Mouse (Mus musculus) kidney, adult 11 months (tissue): ENCODE measurements around the gene Stra6l.

Experiments used
- DNase-seq: peaks from one replicate; pipeline ENCODE4 v3.0.0; 2022

The Stra6l gene

GRCm38 (mm10) chr4:45848109-45848824, at the start of gene Stra6l:
Gene Stra6l, plus strand, starts transcription at chr4:45848664.
- DNase-seq = no peak

DNA sequence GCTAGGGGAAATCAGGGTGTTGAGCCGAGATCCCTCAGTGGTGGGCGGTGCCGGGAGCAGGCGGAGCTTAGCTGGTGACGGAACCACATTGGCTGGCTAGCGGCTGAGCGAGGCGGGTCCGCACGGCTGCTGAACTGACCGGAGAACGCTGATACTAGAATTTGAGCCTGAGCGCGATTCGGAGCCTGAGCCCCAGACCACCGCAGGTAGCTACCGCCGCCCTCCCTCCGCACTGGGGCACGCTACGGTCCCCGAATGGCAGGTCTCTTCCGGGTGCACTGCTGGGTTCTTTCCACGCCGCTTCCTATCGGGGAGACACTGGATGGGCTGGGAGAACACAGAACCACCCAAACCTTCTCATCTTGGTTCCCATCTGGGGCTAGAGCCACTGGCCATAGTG, 49.5 kb upstream of the Stra6l start, which contains the start of gene Aldh1b1:
TSS of gene Aldh1b1 (plus strand) at position 59 of the 400 bp plus-strand sequence.
- peak; percentile 62 for DNase-seq

DNA sequence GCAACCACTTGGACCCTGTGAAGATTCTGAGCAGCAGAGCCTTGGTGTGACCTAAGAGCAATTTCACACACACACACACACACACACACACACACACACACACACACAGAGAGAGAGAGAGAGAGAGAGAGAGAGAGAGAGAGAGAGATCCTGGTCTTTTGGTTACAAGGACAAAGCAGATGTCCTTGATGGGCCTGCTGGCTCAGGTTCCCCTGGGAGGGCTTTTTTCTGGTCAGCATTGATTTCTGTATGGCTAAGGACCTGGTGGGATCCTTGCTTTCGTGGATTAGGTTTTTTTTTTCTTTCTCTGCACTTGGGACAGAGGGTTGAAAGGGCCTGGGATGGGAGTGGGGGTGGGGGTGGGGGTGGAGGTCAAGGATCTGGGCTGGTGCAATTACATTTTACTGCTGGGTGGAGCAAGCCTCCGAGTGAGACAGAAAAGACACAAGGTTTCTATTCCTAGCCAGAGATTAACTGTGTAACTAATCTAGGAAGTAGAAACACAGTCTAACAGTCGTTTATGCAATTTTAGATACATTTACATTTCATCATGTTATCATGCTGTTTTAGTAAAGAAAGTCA, 48.4 kb upstream of the Stra6l start:
- DNase-seq = no peak

- no peak for DNase-seq
Measured at GRCm38 (mm10) chr4:45802900-45803299, 45.6 kb upstream of the Stra6l start.

DNA sequence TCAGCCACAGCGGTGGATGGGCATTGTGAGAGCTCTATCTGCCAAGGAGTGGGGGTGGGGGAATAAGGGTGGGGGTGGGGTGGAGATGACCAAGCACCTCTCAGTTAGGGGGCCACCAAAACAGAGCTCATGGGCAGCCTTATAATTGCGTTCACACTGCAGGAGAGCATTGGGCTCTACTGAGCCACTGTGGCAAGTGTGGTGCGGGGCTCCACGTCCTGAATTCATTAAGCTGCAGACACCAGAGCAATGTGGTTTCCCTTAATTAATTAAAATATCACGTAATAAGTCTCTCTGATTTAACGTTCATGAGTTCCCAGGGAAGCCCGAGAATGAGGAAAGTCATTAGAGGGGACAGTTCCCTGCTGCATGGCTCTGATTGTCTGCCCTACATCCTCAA, 40.4 kb upstream of the Stra6l start:
- no peak for DNase-seq

- no peak for DNase-seq
Measured at GRCm38 (mm10) chr4:45811250-45811649, 37.2 kb upstream of the Stra6l start.

DNA sequence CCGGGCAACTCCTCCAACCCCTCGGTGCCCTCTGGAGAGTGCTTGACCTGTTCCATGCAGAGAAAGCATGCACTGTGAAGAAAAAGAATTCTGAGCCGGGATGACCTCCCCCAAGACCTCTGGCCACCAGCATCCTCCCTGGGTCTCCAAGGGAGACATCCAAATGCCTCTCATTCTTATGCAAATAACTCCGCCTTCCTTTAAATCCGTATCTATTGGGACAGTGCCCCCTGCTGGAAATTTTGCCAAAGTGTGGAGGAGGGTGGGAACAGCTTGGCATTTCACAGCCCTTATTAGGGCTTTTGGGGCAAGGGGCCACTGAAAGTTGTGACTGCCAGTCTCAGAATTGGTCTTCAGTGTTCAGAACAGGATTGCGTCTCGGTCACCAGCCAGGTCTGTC, 32.9 kb upstream of the Stra6l start:
- DNase-seq = peak; percentile 28

DNA sequence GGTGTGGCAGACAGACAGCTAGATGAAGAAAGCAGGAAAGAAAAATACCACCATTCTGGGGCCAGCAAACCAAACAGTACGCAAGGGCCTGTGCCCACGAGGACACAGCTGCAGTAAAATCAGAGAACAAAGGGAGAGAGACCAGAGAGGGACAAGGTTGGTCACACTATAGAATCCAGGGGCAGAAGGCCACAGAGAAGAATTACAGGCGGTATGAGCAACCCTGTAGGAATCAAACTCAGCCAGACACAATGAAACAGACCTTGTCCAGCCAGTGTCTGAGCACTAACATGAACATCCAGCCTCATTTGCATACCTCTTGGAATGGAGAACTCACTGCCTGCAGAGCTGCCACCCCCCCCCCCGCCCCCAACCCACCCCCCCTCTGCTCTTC, 29.7 kb upstream of the Stra6l start:
- no peak for DNase-seq

- DNase-seq = no peak
Measured at GRCm38 (mm10) chr4:45819208-45819931, 29.1 kb upstream of the Stra6l start.

GRCm38 (mm10) chr4:45820074-45820830, 28.2 kb upstream of the Stra6l start:
- no peak for DNase-seq

DNA sequence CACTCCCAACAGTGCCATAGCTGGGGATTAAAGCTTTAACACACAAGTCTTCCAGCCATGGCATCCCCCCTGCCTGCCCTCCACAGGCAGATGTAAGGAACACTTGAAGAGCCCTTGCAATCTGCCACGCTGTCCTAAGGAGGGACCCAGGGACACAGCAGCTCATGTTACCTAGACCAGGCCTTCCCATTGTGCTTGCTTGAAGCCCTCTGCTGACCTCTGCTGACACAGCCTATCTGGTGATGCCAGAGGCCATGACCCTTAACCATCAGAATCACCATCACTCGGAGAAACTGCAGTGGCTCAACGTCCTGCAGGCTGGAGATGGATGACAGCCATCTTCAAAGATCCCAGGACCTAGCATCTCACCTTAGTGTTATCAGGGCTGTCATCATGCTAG, 26.5 kb upstream of the Stra6l start:
- DNase-seq = no peak

GRCm38 (mm10) chr4:45822781-45823575, 25.5 kb upstream of the Stra6l start:
- no peak for DNase-seq

DNA sequence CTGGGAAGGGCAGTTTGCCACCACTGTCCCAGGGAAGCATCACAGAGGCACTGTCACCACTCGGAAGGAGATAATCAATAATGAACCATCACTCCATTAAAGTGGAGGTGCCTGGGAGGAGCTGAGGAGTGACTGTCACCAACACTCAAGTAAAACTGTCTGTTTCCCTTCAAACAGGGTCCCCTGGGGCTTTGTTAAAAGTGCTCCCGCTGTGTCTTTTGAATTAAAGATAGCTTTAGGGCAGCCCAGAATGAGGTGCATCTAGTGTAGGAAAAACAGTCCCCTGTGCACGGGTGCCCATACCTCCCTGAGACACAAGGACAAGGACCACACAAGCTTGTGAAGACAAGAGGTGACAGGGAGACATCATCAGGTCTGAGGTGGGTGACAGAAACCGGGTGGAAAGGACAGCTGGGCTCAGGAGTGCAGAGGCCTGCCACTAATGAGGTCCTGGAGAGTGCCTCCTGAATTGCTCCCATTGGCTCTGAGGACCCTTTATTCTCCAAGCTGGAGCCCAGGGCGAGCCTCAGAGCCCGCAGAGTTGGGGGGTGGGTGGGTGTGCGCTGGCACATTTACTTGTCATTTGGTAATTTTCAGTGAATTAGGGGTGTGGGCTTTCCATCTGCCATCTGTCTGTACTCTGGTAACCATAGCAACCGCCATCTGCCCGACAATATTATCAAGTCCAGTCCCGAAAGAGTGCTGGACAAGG, 24.3 kb upstream of the Stra6l start:
- DNase-seq = no peak

DNA sequence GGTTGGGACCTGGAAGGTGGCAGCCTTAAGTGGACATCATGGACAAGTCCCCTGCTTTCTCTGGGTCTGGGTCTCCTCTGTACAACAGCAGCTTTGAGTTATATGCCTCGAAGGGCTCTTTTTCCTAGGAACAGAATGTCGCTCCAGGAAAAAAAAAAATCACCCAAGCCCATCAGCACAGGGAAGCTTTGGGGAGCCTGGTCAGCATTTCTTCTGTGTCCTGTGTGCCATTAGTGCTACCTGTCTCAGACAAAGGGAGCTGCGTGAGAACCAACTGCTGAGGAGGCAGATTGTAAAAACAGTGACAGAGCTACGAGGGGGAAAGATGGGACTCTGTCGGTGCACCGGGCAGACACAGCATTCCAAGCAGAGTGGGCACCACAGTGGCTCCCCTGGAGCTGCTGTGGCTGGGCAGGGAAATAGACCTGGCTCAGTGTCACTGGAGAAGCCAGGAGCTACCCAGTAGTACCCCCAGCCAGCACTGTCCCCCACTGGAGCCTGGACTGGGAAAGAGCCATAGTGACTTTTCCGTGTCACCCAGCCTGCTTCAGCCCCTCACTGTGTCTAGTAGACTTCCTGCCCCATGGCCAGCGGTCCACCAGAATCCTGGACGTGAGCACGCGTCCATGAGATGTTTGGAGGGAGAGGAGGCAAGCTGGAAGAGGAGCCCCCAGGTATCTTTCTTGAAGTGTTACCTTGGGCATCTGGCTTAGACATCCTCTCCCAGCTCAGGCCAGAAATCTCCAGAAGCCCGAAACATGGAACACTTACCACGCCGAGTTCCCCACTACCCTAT, 23.5 kb upstream of the Stra6l start:
- no peak for DNase-seq

DNA sequence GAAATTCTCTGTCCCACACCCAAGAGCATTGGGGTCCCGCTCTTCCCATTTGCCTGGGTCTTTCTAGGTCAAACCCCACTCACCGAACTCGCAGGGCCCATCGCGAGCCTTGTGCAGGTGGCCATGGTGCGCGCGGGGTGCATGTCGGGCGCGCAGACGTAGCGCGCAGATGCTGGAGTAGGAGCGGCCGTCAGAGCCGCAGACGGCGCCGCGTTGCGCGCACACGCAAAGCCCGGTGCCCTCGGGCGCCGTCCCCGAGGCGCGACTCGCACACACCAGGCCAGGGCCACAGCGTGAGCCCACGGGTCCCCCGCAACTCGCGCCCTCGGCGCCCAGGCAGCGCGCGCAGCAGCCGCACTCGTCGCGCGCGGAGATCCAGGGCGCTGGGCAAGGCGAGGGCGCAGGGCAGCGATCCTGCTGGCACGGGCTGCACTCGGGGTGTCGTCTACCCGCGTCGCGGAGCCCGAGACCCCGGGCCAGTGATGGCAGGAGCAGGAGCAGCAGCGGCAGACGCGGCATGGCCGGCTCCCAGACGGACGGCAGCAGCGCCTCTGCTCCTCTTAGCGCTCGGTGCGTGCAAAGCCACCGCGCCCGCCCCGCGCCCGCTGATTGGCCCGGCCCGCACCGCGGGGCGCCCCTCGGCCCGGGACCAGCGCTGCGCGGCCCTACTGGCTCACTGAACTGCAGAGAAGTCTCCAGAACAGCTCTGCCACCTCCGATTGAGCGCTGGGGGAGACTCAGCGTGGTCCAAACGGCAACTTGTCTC, 22.0 kb upstream of the Stra6l start, which contains the start of gene Igfbpl1:
TSS of gene Igfbpl1 (minus strand) at position 649 of the 766 bp plus-strand sequence.
- DNase-seq = no peak

DNA sequence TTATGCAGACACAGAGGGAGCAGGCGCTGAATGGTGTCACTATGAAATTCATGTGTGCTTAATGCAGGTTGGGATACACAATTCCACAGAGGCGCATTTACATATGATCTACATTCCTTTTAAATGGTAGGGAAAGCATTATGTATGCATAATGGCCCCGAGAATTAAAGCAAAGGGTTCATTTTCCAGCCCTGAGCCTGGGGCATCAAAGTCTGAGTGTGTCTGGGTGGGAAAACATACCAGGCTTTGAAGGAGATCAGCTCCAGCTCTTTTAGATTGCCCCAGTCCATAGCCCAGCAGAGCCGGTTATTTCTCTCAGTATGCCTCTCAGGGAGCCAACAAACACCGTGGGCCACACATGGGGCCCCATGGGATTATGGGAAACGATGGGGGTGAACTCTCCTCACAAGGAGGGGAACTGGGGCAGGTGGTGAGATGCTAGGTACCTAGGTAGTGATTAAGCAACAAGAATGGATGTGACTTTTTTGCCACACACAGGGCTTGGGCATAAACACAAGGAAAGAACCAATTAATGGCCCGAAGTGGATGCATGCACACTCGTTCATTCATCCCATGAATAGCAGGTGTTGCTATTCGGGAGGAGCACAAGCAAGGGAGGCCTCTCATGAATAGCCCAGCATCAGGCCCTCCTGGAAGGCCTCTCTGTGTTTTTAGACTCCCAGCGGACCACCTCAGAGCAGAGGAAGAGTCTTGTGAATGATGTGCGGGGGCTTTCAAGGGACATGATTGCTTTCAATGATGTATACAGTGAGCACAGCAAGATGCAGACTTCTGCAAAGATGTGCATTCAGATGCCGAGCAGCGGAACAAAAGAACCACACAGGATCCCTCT, 18.3 kb upstream of the Stra6l start:
- DNase-seq = no peak

- DNase-seq = no peak
Measured at GRCm38 (mm10) chr4:45831996-45832395, 16.5 kb upstream of the Stra6l start.

GRCm38 (mm10) chr4:45833461-45833860, 15.0 kb upstream of the Stra6l start:
- DNase-seq = no peak

DNA sequence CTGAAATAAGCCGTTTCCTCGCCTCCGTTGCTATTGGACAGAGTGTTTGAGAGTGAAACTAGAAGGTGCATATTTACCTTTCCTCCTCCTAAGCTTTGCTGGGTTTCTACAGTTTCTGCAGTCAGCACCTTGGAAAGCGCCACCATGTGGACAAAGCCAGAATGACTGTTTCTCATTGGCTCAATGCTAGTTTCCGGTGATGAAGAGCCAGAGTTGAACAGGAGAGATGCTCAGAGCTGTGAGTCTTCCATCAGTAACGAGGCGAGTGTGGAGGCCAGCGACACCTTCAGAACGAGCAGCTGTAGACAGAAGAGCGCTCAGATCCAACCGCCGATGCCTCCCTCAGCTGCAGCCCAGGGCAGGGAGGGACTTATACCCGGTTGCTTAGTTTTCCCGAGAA, 4.1 kb upstream of the Stra6l start:
- no peak for DNase-seq
